Mouse (Mus musculus) Patski (cell line): ENCODE results near the gene Paxbp1. TPM values are rescaled to one million over a fixed set of nuclear protein-coding genes. Genes with fewer than 3 reads are reported as not detected.
A peak's percentile ranks its signal among the peaks of the same experiment; 100 is the strongest.

Experiments used
- ATAC-seq: fragments of 100-300 bp; one replicate; pipeline ENCODE4 v1.8.0; 2021
- CTCF ChIA-PET: fragments of 350-600 bp; sonication (Branson Sonifier 250); formaldehyde crosslinking; loops from one replicate; lab custom pipeline; 2022; ENCODE audit warnings: inconsistent platforms; lab: Charles Lee
- POLR2A ChIA-PET: fragments of 350-600 bp; sonication (Branson Sonifier 250); formaldehyde crosslinking; loops from one replicate; lab custom pipeline; 2022; ENCODE audit warnings: antibody characterized with exemption, inconsistent platforms; lab: Charles Lee
- DNase-seq: peaks from one replicate; pipeline ENCODE4 v3.0.0-alpha.2; 2011; ENCODE audit warnings: low read depth, low spot score
- H3K27me3 ChIP-seq: fragments of 371-371 bp; one replicate; pipeline ENCODE4 v1.5.1; 2021
- CTCF ChIP-seq: fragments of 100-300 bp; IDR thresholded peaks from one replicate; pipeline ENCODE4 v1.5.1; 2021
- in situ Hi-C: fragments of 300-500 bp; cut with MboI; formaldehyde crosslinking; loops from 3 replicates; pipeline ENCODE4 v1.11.1; 2018; ENCODE audit warnings: low pct_unique_long_range_greater_than_20kb, mixed read lengths
- polyA plus RNA-seq: library from polyadenylated mRNA; unstranded; gene quantifications from one replicate; pipeline ENCODE4 v1.2.3, GENCODE M21; 2021

Gene Paxbp1
- polyA plus RNA-seq, 1 experiment from 2014 or later = 47.9 TPM

DNA sequence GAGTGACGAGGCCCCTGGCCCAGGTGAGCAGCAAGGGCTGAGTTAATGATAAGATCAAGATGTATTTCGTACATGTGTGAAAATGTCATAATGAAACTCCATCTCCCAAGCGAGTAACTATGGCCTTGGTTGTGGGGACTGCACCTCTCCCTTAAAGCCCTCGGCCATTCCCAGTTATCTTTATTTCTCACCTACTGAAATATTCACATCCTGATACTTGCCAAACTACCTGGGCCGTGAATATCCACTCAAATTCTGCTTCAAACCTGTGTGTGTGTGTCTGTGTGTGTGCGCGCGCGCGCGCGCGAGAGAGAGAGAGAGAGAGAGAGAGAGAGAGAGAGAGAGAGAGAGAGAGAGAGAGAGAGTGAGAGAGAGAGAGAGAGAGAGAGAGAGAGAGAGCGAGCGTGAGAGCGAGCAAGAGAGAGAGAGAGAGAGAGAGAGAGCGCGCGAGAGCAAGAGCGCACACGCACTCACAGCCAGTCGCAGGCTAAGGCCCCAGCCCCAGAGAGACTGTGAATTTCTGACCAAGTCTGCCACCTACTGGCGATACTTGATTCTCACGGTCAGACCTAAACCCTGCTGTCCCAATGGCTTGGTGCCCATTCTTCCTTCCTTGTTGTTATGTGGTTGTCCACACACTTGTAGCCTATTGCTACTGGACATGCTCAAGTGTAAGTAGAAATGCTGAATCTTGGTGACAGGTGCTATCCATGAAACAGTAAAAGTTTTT is 29.0 kb upstream of the Paxbp1 start:
- ATAC-seq (peak; percentile 87), DNase-seq (peak; percentile 39)
- in situ Hi-C loops = no loop called here
- peak; percentile 82 for TF ChIP-seq CTCF
- POLR2A ChIA-PET = no interaction called here
- H3K27me3 ChIP-seq = peaks cover 21% of the 10 kb centered on the region
- CTCF ChIA-PET = interaction anchor here (0.8 to 1.1 kb wide), 2 partner anchors 14 to 29 kb away, joined by 3 to 4 read pairs; partner anchors contain the start of gene Paxbp1

DNA sequence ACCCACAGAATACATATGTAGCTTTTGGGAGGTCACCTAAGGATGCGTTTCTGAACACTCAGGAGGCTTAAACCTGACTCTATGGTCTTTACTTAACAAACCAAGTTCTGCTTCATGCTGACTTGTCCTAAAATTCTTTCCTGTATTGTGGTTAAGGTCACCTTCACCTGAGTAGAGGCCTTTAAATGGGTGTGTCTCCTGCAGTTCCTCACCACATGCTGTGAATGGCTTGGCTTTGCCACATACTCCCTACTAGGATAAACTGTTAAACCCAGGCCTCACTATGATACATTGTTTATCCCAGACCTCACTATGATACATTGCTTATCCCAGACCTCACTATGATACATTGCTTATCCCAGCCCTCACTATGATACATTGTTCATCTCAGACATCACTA is 27.9 kb upstream of the Paxbp1 start:
- ATAC-seq (no peak), DNase-seq (no peak)
- CTCF ChIA-PET = interaction anchor here (0.8 to 1.1 kb wide), 3 partner anchors 13 to 28 kb away, joined by 3 to 4 read pairs (median 3); partner anchors contain the start of gene Paxbp1
- peaks cover 27% of the 10 kb centered on the region for H3K27me3 ChIP-seq
- in situ Hi-C loops = no loop called here
- POLR2A ChIA-PET = interaction anchor here (0.7 kb wide), 1 partner anchor 80 kb away, joined by 3 read pairs; no protein-coding TSS in a partner anchor
- no peak for TF ChIP-seq CTCF

DNA sequence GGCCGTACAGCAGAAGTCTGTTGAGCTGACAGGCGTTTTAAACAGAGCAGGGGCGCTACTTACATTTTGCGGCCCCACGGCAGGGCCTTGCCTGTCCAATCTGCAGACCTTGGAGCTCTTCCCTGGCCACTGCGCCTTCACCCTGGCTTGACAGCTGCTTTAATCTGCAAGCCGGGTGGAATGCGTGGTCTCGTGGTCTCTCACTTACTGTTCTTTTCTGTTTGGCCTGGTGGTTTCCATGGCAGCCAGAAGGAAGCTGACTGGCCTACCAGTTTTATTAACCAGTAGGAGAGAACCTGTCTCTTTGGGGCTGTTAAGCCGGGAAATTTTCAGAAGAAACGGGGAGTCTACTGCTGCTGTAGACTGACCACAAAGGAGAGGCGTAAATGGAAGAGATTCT is 24.6 kb upstream of the Paxbp1 start:
- peaks cover 28% of the 10 kb centered on the region for H3K27me3 ChIP-seq
- TF ChIP-seq CTCF = no peak
- no peak for ATAC-seq
- DNase-seq = no peak
- CTCF ChIA-PET = interaction anchor here (0.8 to 1.1 kb wide), 2 partner anchors 18 to 25 kb away, joined by 3 to 4 read pairs; partner anchors contain the start of gene Paxbp1
- in situ Hi-C loops = loop anchor here (5.0 kb wide), 1 partner anchor 112 kb away; no protein-coding TSS in a partner anchor
- POLR2A ChIA-PET = no interaction called here

DNA sequence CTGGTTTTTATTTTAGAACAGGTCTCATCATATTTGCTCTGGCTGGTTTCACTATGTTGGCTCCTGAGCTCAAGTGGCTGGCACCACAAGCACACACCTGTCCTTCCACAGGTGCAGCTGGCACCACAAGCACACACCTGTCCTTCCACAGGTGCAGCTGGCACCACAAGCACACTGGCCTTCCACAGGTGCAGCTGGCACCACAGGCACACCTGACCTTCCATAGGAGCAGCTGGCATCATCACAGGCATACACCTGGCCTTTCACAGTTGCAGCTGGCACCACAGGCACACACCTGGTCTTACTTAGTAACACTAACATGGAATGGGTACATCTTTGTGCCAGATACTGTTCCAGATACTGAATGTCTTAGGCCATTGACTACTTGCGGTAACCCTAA is 22.8 kb upstream of the Paxbp1 start:
- ChIA-PET POLR2A (no interaction called here), CTCF (interaction anchor here (2.0 kb wide), 1 partner anchor 11 kb away, joined by 6 read pairs; no protein-coding TSS in a partner anchor)
- peaks cover 27% of the 10 kb centered on the region for H3K27me3 ChIP-seq
- no peak for DNase-seq
- ATAC-seq = no peak
- TF ChIP-seq CTCF = no peak
- in situ Hi-C loops = loop anchor here (5.0 kb wide), 1 partner anchor 110 kb away; no protein-coding TSS in a partner anchor

DNA sequence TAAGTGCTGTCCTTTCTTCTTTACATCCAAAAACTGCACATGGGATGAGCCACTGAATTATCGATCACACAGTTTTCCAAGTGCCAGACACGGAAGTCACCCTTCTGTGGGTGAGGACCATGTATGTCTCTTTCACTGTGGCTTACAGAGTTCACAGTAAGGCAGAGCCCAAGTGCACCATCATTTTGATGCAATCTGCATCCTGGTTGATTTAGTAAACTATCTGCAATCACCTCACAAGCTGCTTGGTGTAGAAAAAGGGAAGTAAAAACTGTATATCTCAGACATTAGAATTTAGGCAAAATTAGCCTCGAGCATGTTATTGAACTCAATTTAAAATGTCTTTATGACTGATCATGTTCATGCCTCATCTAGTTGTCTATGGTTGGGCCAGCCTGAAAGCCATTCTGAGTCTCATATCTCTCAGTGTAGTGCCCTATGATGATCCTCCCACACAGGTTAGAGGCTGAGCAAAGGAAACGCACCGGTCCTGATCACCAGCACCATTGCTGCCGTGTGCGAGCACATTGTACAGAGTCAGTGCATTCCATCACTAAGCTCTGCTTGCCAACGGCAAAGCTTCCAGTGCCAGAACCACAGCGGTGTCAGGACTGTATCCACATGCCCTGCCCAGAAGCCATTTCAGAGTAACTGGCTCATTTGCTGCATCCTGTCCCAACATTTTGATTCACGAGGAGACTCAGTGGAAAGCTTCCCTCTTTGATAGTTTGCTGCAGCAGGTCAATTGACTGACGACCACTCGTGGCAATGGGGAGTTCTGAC is 20.4 kb upstream of the Paxbp1 start:
- ATAC-seq = no peak
- ChIA-PET POLR2A (no interaction called here), CTCF (interaction anchor here (1.0 to 2.0 kb wide), 2 partner anchors 9 to 15 kb away, joined by 3 to 6 read pairs; no protein-coding TSS in a partner anchor)
- no peak for DNase-seq
- peaks cover 22% of the 10 kb centered on the region for H3K27me3 ChIP-seq
- TF ChIP-seq CTCF = no peak
- in situ Hi-C loops = loop anchor here (5.0 kb wide), 1 partner anchor 107 kb away; no protein-coding TSS in a partner anchor

DNA sequence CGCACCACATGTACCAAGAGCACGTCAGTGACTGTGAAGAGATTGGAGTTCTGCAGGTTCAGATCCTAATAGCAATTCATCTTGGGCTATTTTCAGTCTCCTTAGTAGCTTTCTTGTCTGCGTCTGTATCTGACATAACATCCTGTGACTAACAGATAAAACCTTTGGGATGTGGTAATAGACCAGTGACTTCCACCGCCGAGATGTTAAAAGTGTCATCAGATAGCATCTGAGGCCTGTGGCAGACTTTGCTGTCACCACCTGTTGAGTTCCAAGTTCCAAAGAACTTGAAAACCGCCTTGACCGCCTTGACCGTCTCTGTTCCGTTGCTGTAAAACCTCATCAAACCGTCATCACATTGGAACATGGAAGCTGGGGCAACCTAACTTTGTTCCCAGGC is 19.4 kb upstream of the Paxbp1 start:
- ChIA-PET POLR2A (no interaction called here), CTCF (no interaction called here)
- H3K27me3 ChIP-seq = peaks cover 20% of the 10 kb centered on the region
- in situ Hi-C loops = no loop called here
- no peak for TF ChIP-seq CTCF
- DNase-seq (no peak), ATAC-seq (no peak)

DNA sequence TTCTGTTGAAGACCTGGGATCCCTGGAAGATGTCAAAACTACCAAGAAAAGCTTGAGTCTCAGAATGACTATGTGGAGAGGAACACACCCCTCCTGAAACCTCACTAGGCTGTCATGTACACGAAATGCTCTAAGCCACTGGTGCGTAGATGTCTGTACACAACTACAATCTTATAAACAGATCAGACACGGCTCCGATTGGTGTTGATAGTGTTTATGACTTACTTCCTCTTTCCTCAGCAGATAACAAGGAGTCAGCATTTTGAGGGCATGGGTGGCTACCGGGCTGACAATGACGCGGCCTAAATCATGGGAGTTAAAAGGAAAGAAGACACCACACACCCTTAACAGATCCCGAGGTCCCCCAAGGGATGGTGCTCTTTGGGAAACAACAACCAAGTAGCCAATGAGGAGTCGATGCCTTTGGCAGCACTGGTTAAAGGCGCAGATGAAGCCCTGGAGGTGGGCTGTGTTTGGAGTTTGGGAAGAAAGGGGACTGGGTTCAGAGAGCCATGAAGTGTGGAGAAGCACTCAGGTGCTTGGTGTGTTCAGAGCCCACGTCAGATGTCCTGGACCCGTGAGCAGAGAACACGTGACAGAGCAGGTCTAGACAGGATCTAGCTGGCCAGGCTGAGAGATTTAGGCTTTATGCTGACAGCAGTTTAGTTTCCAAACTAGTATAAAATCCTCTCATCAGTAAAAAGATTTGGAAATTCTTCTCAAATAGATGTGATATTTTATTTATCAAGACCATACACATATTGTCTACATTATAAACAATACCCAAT is 17.4 kb upstream of the Paxbp1 start:
- CTCF ChIA-PET = no interaction called here
- POLR2A ChIA-PET = no interaction called here
- ATAC-seq (no peak), DNase-seq (no peak)
- in situ Hi-C loops = no loop called here
- peaks cover 10% of the 10 kb centered on the region for H3K27me3 ChIP-seq
- TF ChIP-seq CTCF = no peak

DNA sequence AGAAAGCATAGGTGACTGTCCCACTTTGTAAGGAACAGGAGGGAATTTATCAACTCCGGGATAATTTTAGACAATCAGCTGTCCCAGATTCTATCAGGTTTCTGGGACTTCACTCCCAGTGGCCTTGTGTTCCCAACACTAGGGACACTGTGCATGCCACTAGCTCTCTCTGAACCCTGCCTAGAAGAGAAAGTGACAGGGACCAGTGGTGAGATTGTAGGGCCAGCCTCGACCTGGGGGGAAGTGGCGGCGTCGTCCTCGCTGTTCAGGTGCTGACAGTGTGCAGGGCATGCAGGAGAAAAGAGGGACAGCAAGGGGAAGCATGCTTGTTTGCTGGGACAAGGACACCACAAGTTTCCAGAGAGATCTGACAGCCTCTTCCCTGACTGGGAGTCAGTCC is 13.4 kb upstream of the Paxbp1 start:
- no peak for ATAC-seq
- CTCF ChIA-PET = interaction anchor here (1.0 kb wide), 1 partner anchor 14 kb away, joined by 3 read pairs; no protein-coding TSS in a partner anchor
- TF ChIP-seq CTCF = no peak
- POLR2A ChIA-PET = no interaction called here
- DNase-seq = no peak
- H3K27me3 ChIP-seq = peaks cover 14% of the 10 kb centered on the region
- in situ Hi-C loops = no loop called here

DNA sequence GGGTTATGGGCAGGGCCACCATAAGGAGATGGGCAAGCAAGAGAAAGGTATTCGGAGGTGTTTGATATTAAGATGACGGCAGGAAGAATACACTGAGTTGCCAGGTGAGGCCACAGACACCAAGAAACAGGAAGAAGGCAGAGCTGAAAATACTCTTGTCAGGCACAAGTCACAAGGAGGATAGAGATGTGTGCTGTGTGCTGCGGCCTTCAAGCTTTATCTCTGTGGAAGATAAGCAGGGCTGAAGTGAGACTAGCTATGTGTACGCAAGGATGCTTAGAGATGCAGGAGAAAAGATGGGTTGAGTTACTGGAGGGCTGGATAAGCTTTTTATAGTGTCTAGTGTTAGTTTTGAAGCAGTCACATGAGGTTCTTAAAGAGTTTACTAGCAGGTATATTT is 12.9 kb upstream of the Paxbp1 start:
- in situ Hi-C loops = no loop called here

More for the DNA sequence above, 12.9 kb upstream of the Paxbp1 start:
- peaks cover 18% of the 10 kb centered on the region for H3K27me3 ChIP-seq
- ChIA-PET CTCF (interaction anchor here (1.0 kb wide), 1 partner anchor 14 kb away, joined by 3 read pairs; no protein-coding TSS in a partner anchor), POLR2A (no interaction called here)
- DNase-seq (no peak), ATAC-seq (no peak)
- TF ChIP-seq CTCF = no peak
